Mouse (Mus musculus): ENCODE results near the gene Bpifb1.

DNA sequence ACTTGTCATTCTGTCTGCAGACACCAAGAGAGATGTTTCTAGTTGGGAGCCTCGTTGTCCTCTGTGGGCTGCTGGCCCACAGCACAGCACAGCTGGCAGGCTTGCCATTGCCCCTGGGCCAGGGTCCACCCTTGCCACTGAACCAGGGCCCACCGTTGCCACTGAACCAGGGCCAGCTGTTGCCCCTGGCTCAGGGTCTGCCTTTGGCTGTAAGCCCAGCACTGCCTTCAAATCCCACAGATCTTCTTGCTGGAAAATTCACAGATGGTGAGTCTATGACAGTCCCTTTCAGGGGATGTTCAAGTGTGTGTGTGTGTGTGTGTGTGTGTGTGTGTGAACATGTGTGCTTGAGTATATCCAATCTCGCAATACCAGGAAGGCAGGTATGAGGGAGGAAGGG is 46.9 kb upstream of the Bpifb1 start:
- TF ChIP-seq GATA1 (IDR thresholded peaks at IDR 0.05; ENCODE audit: low read length) (no peak), TAL1 (IDR thresholded peaks at IDR 0.05; ENCODE audit: low read length) (no peak)
